Mouse (Mus musculus) MEL (cell line): ENCODE measurements around the gene Ssmem1. TPM values are rescaled to one million over a fixed set of nuclear protein-coding genes. Genes with fewer than 3 reads are reported as not detected.

Source experiments
- DNase-seq: peaks from one replicate; pipeline ENCODE4 v3.0.0; 2011; ENCODE audit warnings: low read depth, low spot score
- H3K27ac ChIP-seq: 2 replicates; pipeline ENCODE4 v1.5.1; 2012; ENCODE audit warnings: low read depth, mild to moderate bottlenecking, control low read depth, low read length, moderate library complexity; ENCODE audit not compliant: control insufficient read depth
- H3K27me3 ChIP-seq, 2 experiments: fragments of 150-350 bp in 1 of 2; sonication (generic) in 1 of 2; 2 replicates each; pipeline ENCODE4 v1.6.1; 2012; ENCODE audit warnings: low read length in 2 of 2, mild to moderate bottlenecking in 2 of 2, improper control_type of control experiment in 1 of 2, moderate library complexity in 1 of 2; ENCODE audit not compliant: insufficient read depth in 2 of 2, control insufficient read depth in 1 of 2
- H3K36me3 ChIP-seq, 2 experiments: 2 replicates each; pipeline ENCODE4 v1.6.1; 2012 to 2014; ENCODE audit warnings: low read length in 2 of 2, improper control_type of control experiment in 1 of 2, inconsistent platforms in 1 of 2, mild to moderate bottlenecking in 1 of 2; ENCODE audit not compliant: insufficient read depth in 2 of 2, control insufficient read depth in 1 of 2
- H3K4me1 ChIP-seq, 2 experiments: fragments of 150-350 bp in 1 of 2; sonication (generic) in 1 of 2; 2 replicates each; pipeline ENCODE4 v1.6.1; 2012; ENCODE audit warnings: low read length in 2 of 2, improper control_type of control experiment in 1 of 2, mild to moderate bottlenecking in 1 of 2; ENCODE audit not compliant: insufficient read depth in 2 of 2, control insufficient read depth in 1 of 2
- H3K4me3 ChIP-seq, 2 experiments: fragments of 150-350 bp in 1 of 2; sonication (generic) in 1 of 2; 2 replicates each; pipeline ENCODE4 v1.5.1; 2012; ENCODE audit warnings: low read depth in 2 of 2, low read length in 2 of 2, mild to moderate bottlenecking in 2 of 2, moderate library complexity in 2 of 2, control low read depth in 1 of 2, improper control_type of control experiment in 1 of 2; ENCODE audit not compliant: control insufficient read depth in 1 of 2, insufficient read depth in 1 of 2
- H3K79me2 ChIP-seq: 2 replicates; pipeline ENCODE4 v1.6.1; 2012; ENCODE audit warnings: mild to moderate bottlenecking, low read length, moderate library complexity; ENCODE audit not compliant: control insufficient read depth, poor library complexity, insufficient read depth
- H3K9ac ChIP-seq: 2 replicates; pipeline ENCODE4 v1.6.1; 2012; ENCODE audit warnings: low read depth, mild to moderate bottlenecking, control low read depth, low read length, moderate library complexity; ENCODE audit not compliant: control insufficient read depth, poor library complexity, severe bottlenecking
- H3K9me3 ChIP-seq: fragments of 150-350 bp; sonication (generic); replicated peaks from 2 replicates; pipeline ENCODE4 v1.6.1; 2012; ENCODE audit warnings: mild to moderate bottlenecking, low read length, improper control_type of control experiment, moderate library complexity; ENCODE audit not compliant: insufficient read depth
- BHLHE40 ChIP-seq: IDR thresholded peaks from 2 replicates; pipeline ENCODE4 v1.6.1; 2012; ENCODE audit warnings: low read depth, mild to moderate bottlenecking, inconsistent platforms, low read length, improper control_type of control experiment, borderline replicate concordance
- CHD1 ChIP-seq: IDR thresholded peaks from 2 replicates; pipeline ENCODE4 v1.6.1; 2012; ENCODE audit warnings: low read depth, mild to moderate bottlenecking, inconsistent platforms, low read length, improper control_type of control experiment
- CHD2 ChIP-seq: IDR thresholded peaks from 2 replicates; pipeline ENCODE4 v1.6.1; 2011; ENCODE audit warnings: low read length, improper control_type of control experiment
- CTCF ChIP-seq, 3 experiments: IDR thresholded peaks in 2 of 3; conservative IDR thresholded peaks in 1 of 3; 2 replicates each; pipeline ENCODE4 v1.5.1; 2011 to 2012; ENCODE audit warnings: low read length in 3 of 3, low read depth in 2 of 3, mild to moderate bottlenecking in 2 of 3, improper control_type of control experiment in 1 of 3, inconsistent platforms in 1 of 3, mixed read lengths in 1 of 3, moderate library complexity in 1 of 3; ENCODE audit not compliant: control insufficient read depth in 1 of 3, insufficient read depth in 1 of 3, poor library complexity in 1 of 3, severe bottlenecking in 1 of 3
- E2F4 ChIP-seq: IDR thresholded peaks from 2 replicates; pipeline ENCODE4 v1.6.1; 2011; ENCODE audit warnings: low read depth, low read length, improper control_type of control experiment, borderline replicate concordance
- ELF1 ChIP-seq: IDR thresholded peaks from 2 replicates; pipeline ENCODE4 v1.6.1; 2014; ENCODE audit warnings: low read depth, mild to moderate bottlenecking, inconsistent platforms, low read length, improper control_type of control experiment, moderate library complexity
- EP300 ChIP-seq, 2 experiments: IDR thresholded peaks; 2 replicates each; pipeline ENCODE4 v1.6.1; 2011; ENCODE audit warnings: improper control_type of control experiment in 2 of 2, low read length in 2 of 2, low read depth in 1 of 2, mild to moderate bottlenecking in 1 of 2
- ETS1 ChIP-seq: IDR thresholded peaks from 2 replicates; pipeline ENCODE4 v1.6.1; 2012; ENCODE audit warnings: low read depth, mild to moderate bottlenecking, inconsistent platforms, low read length, improper control_type of control experiment, moderate library complexity
- GATA1 ChIP-seq: IDR thresholded peaks from 2 replicates; pipeline ENCODE4 v1.6.1; 2011; ENCODE audit warnings: low read depth, low read length, improper control_type of control experiment
- HCFC1 ChIP-seq: IDR thresholded peaks from 2 replicates; pipeline ENCODE4 v1.6.1; 2012; ENCODE audit warnings: low read depth, mild to moderate bottlenecking, inconsistent platforms, low read length, improper control_type of control experiment, moderate library complexity
- JUND ChIP-seq: IDR thresholded peaks from 2 replicates; pipeline ENCODE4 v1.6.1; 2011; ENCODE audit warnings: low read depth, mild to moderate bottlenecking, improper control_type of control experiment, low read length
- KAT2A ChIP-seq: conservative IDR thresholded peaks from 2 replicates; pipeline ENCODE4 v1.6.1; 2012; ENCODE audit warnings: low read depth, low read length, improper control_type of control experiment, inconsistent platforms
- MAFK ChIP-seq: IDR thresholded peaks from 2 replicates; pipeline ENCODE4 v1.6.1; 2011; ENCODE audit warnings: low read depth, mild to moderate bottlenecking, low read length, improper control_type of control experiment, borderline replicate concordance
- MAX ChIP-seq: IDR thresholded peaks from 2 replicates; pipeline ENCODE4 v1.6.1; 2011; ENCODE audit warnings: low read length, improper control_type of control experiment
- MEF2A ChIP-seq: IDR thresholded peaks from 2 replicates; pipeline ENCODE4 v1.6.1; 2014; ENCODE audit warnings: low read depth, mild to moderate bottlenecking, inconsistent platforms, low read length, improper control_type of control experiment; ENCODE audit not compliant: poor library complexity, insufficient replicate concordance, severe bottlenecking; ENCODE audit errors: extremely low read depth
- MXI1 ChIP-seq: IDR thresholded peaks from 2 replicates; pipeline ENCODE4 v1.6.1; 2011; ENCODE audit warnings: mild to moderate bottlenecking, low read depth, low read length, improper control_type of control experiment
- MYB ChIP-seq: IDR thresholded peaks from 2 replicates; pipeline ENCODE4 v1.6.1; 2011; ENCODE audit warnings: mild to moderate bottlenecking, low read depth, low read length, improper control_type of control experiment
- MYC ChIP-seq: IDR thresholded peaks from 2 replicates; pipeline ENCODE4 v1.6.1; 2011; ENCODE audit warnings: low read depth, mild to moderate bottlenecking, low read length, improper control_type of control experiment, moderate library complexity
- POLR2A ChIP-seq, 2 experiments: IDR thresholded peaks; 2 replicates each; pipeline ENCODE4 v1.6.1; 2011 to 2012; ENCODE audit warnings: low read length in 2 of 2, mild to moderate bottlenecking in 2 of 2, control low read depth in 1 of 2, improper control_type of control experiment in 1 of 2, low read depth in 1 of 2, moderate library complexity in 1 of 2; ENCODE audit not compliant: control insufficient read depth in 1 of 2, insufficient read depth in 1 of 2, poor library complexity in 1 of 2
- POLR2AphosphoS2 ChIP-seq: IDR thresholded peaks from 2 replicates; pipeline ENCODE4 v1.6.1; 2011; ENCODE audit warnings: low read length, improper control_type of control experiment
- POLR2AphosphoS5 ChIP-seq: IDR thresholded peaks from 2 replicates; pipeline ENCODE4 v1.6.1; 2012; ENCODE audit warnings: low read depth, borderline replicate concordance, mild to moderate bottlenecking, inconsistent platforms, low read length, moderate library complexity, mixed read lengths
- RCOR1 ChIP-seq: IDR thresholded peaks from 2 replicates; pipeline ENCODE4 v1.6.1; 2012; ENCODE audit warnings: low read depth, mild to moderate bottlenecking, inconsistent platforms, low read length, improper control_type of control experiment
- SIN3A ChIP-seq: IDR thresholded peaks from 2 replicates; pipeline ENCODE4 v1.6.1; 2012; ENCODE audit warnings: low read length, improper control_type of control experiment, inconsistent platforms
- SMC3 ChIP-seq: IDR thresholded peaks from 2 replicates; pipeline ENCODE4 v1.6.1; 2011; ENCODE audit warnings: low read depth, low read length, improper control_type of control experiment
- TAL1 ChIP-seq: IDR thresholded peaks from 2 replicates; pipeline ENCODE4 v1.6.1; 2012; ENCODE audit warnings: mild to moderate bottlenecking, inconsistent platforms, low read length, moderate library complexity, mixed read lengths
- TBP ChIP-seq: IDR thresholded peaks from 2 replicates; pipeline ENCODE4 v1.8.0; 2011; ENCODE audit warnings: low read depth, low read length, improper control_type of control experiment
- TCF12 ChIP-seq: IDR thresholded peaks from 2 replicates; pipeline ENCODE4 v1.6.1; 2014; ENCODE audit warnings: low read depth, mild to moderate bottlenecking, inconsistent platforms, low read length, improper control_type of control experiment, moderate library complexity
- UBTF ChIP-seq: IDR thresholded peaks from 2 replicates; pipeline ENCODE4 v1.6.1; 2012; ENCODE audit warnings: low read depth, mild to moderate bottlenecking, inconsistent platforms, low read length, improper control_type of control experiment, moderate library complexity, borderline replicate concordance; ENCODE audit not compliant: insufficient read depth
- USF1 ChIP-seq: IDR thresholded peaks from 2 replicates; pipeline ENCODE4 v1.6.1; 2014; ENCODE audit warnings: low read depth, mild to moderate bottlenecking, inconsistent platforms, low read length, improper control_type of control experiment, moderate library complexity
- USF2 ChIP-seq, 2 experiments: IDR thresholded peaks; 2 replicates each; pipeline ENCODE4 v1.6.1; 2011 to 2012; ENCODE audit warnings: improper control_type of control experiment in 2 of 2, low read length in 2 of 2, borderline replicate concordance in 1 of 2, inconsistent platforms in 1 of 2, low read depth in 1 of 2, mild to moderate bottlenecking in 1 of 2; ENCODE audit not compliant: insufficient read depth in 1 of 2
- ZC3H11A ChIP-seq: IDR thresholded peaks from 2 replicates; pipeline ENCODE4 v1.6.1; 2012; ENCODE audit warnings: low read depth, mild to moderate bottlenecking, inconsistent platforms, low read length, improper control_type of control experiment
- ZKSCAN1 ChIP-seq: IDR thresholded peaks from 2 replicates; pipeline ENCODE4 v1.6.1; 2012; ENCODE audit warnings: low read depth, mild to moderate bottlenecking, inconsistent platforms, low read length, improper control_type of control experiment, moderate library complexity
- ZMIZ1 ChIP-seq: IDR thresholded peaks from 2 replicates; pipeline ENCODE4 v1.6.1; 2012; ENCODE audit warnings: low read depth, mild to moderate bottlenecking, inconsistent platforms, low read length, improper control_type of control experiment, moderate library complexity
- ZNF384 ChIP-seq: IDR thresholded peaks from 2 replicates; pipeline ENCODE4 v1.6.1; 2012; ENCODE audit warnings: low read depth, mild to moderate bottlenecking, inconsistent platforms, low read length, improper control_type of control experiment
- polyA plus RNA-seq, 2 experiments: library from polyadenylated mRNA; stranded (reverse) in 1 of 2; unstranded in 1 of 2; fragments of >175 nt in 1 of 2; fragments of >200 nt in 1 of 2; gene quantifications; 2 replicates each; pipeline versions ENCODE4 v1.2.1 to v1.2.4; 2012; ENCODE audit warnings: low replicate concordance in 2 of 2, low read depth in 1 of 2; ENCODE audit not compliant: insufficient read length in 2 of 2, insufficient read depth in 1 of 2, missing spikeins in 1 of 2
- total RNA-seq: library from RNA; depleted of rRNA; stranded (reverse); fragments of 300-350 nt; gene quantifications from 2 replicates; pipeline ENCODE4 v1.2.3, GENCODE M21; 2012; rRNA removed

Ssmem1 gene
- total RNA-seq (0.08 TPM in 1 of 2 replicates, not detected in the other), polyA plus RNA-seq (under 1 TPM in 1 of 2 experiments, not detected in 1; 0.13 TPM)

- no peaks in the 10 kb centered on the region for H3K9me3 ChIP-seq
- DNase-seq: peak; percentile 99
- peak within 1 kb of the TSS; percentile 56 to 80 for H3K4me3 ChIP-seq
- H3K27ac ChIP-seq: peak within 1 kb of the TSS; percentile 92
- peaks cover 0 to 1% of the 10 kb centered on the region in 2 experiments; a peak in 1 of 4 replicates for H3K27me3 ChIP-seq
- H3K4me1 ChIP-seq: peaks cover 5 to 11% of the 10 kb centered on the region in 2 experiments; a peak in 3 of 4 replicates
- H3K36me3 ChIP-seq: peaks cover 0 to 24% of the 10 kb centered on the region in 2 experiments; a peak in 3 of 4 replicates
- peaks cover 9% of the 10 kb centered on the region for H3K79me2 ChIP-seq
- H3K9ac ChIP-seq: peak within 1 kb of the TSS; percentile 89
- TF ChIP-seq E2F4 (peak; percentile 95), SMC3 (no peak), TAL1 (no peak), ETS1 (no peak), CHD2 (peak; percentile 100), ZC3H11A (no peak), JUND (no peak), ZKSCAN1 (no peak), MEF2A (no peak), MAX (peak; percentile 97), ZNF384 (no peak), POLR2AphosphoS5 (peak; percentile 92; the same call in 1 of the 2 replicates), POLR2A (IDR thresholded peaks at IDR 0.05; ENCODE audit: control insufficient read depth in 1 of 2, insufficient read depth in 1 of 2, low read depth in 1 of 2, low read length in 2 of 2, poor library complexity in 1 of 2) (peak; percentile 97 to 99), TCF12 (peak; percentile 49; the same call in 1 of the 2 replicates), MAFK (no peak), ZMIZ1 (no peak; the same call in 1 of the 2 replicates), USF1 (no peak), KAT2A (no peak; the same call in 1 of the 2 replicates), USF2 (IDR thresholded peaks at IDR 0.05; ENCODE audit: borderline replicate concordance in 1 of 2, insufficient read depth in 1 of 2, low read depth in 1 of 2, low read length in 2 of 2) (no peak), HCFC1 (peak; percentile 89), TBP (peak; percentile 83), MXI1 (peak; percentile 96), MYB (no peak), CHD1 (no peak), ELF1 (peak; percentile 96), GATA1 (0 out of 2 replicates have a peak, but pooled peaks have one; percentile 5), POLR2AphosphoS2 (peak; percentile 97), UBTF (no peak), RCOR1 (no peak), SIN3A (peak; percentile 79), BHLHE40 (no peak), MYC (peak; percentile 94), EP300 (IDR thresholded peaks at IDR 0.05; ENCODE audit: low read depth in 1 of 2, low read length in 2 of 2) (no peak), CTCF (IDR thresholded peaks at IDR 0.05 in 2 of 3, conservative IDR thresholded peaks at IDR 0.05 in 1 of 3; ENCODE audit: control insufficient read depth in 1 of 3, insufficient read depth in 1 of 3, low read depth in 2 of 3, low read length in 3 of 3, poor library complexity in 1 of 3, severe bottlenecking in 1 of 3) (no peak)
These were observed at the start of gene Ssmem1, which contains the start of gene Tmem209 for GRCm38 (mm10) chr6:30509265-30510239. Ssmem1 (plus strand) TSS chr6:30509849. Tmem209 (minus strand) TSS chr6:30509783.
